Comparison of ENCODE assay signal across 15 mouse cellular contexts in the genomic region with DNA sequence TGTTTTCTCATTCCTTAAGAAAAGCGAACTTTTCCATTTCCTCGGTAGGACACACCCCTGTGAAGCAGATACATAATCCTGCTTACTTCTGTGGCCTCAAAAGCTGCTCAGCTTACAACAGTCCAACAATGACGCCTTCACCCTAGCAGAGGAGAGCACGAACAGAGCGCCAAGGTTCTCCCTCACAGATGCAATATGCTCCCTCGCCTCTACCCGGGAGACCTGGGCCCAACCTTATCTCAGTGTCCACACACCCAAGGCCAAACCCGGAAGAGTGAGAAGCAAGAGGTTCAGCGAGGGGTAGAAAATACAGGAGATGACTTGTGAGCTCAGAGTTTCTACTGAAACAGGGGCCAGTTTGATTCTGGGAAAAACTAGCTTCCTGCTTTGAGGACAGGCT. TPM values are rescaled to one million over a fixed set of nuclear protein-coding genes. Genes with fewer than 3 reads are reported as not detected.
A peak's percentile ranks its signal among the peaks of the same experiment; 100 is the strongest.
DNase-seq lines count a peak whose midpoint lies in the region; ATAC-seq and TF ChIP-seq lines count a peak whose summit lies in the region.
"Had no signal": no experiment of that assay in that cellular context is flagged by ENCODE, and none has a peak within 500 bp of the region (broad histone marks: within the 10 kb centered on the region; RNA-seq: fewer than 3 reads in every experiment).

No protein-coding gene starts in this region.

- H3K9ac ChIP-seq in heart, embryonic 13.5 days: no peak overlapping the region
- no peak overlapping the region for H3K9ac ChIP-seq in heart, adult 2 months (ENCODE audit: low read depth, low read length)
- H3K9ac ChIP-seq in embryonic facial prominence, embryonic 14.5 days (ENCODE audit: low read depth, low read length): no peak overlapping the region
- H3K9ac ChIP-seq in liver, embryonic 13.5 days: peak overlapping the region; percentile 40
- H3K9ac ChIP-seq in midbrain, embryonic 15.5 days: no peak overlapping the region
- H3K9ac ChIP-seq: hindbrain, embryonic 14.5 days had no signal

- no peak for TF ChIP-seq EP300 in heart, adult 2 months (IDR thresholded peaks at IDR 0.05; ENCODE audit: insufficient read depth, low read depth, low read length)

- 47% methylated on average over 9 of the region's 9 CpGs for WGBS in heart, embryonic 13.5 days
- WGBS in heart, adult 2 months: 51% methylated on average over 9 of the region's 9 CpGs
- 62% methylated on average over 9 of the region's 9 CpGs for WGBS in embryonic facial prominence, embryonic 14.5 days
- 18% methylated on average over 9 of the region's 9 CpGs for WGBS in liver, embryonic 13.5 days (ENCODE audit: insufficient replicate concordance)
- 77% methylated on average over 9 of the region's 9 CpGs for WGBS in midbrain, embryonic 15.5 days

- H3K4me3 ChIP-seq in heart, embryonic 13.5 days: no peak overlapping the region
- H3K4me3 ChIP-seq in heart, adult 2 months: no peak overlapping the region
- no peak overlapping the region for H3K4me3 ChIP-seq in embryonic facial prominence, embryonic 14.5 days (ENCODE audit: low read depth, low read length)
- H3K4me3 ChIP-seq in liver, embryonic 13.5 days (replicated peaks): peak overlapping the region; percentile 10; the same call in 1 of the 2 replicates
- H3K4me3 ChIP-seq in midbrain, embryonic 15.5 days: no peak overlapping the region
- H3K4me3 ChIP-seq: forebrain, embryonic 10.5 days had no signal

- no peak for TF ChIP-seq POLR2A in heart, adult 2 months (IDR thresholded peaks at IDR 0.05; ENCODE audit: insufficient read depth, low read depth, low read length)

- H3K79me2 ChIP-seq in heart, adult 2 months (replicated peaks; ENCODE audit: control insufficient read depth, insufficient read depth, low read length): no peaks in the 10 kb centered on the region

- H3K4me1 ChIP-seq in heart, embryonic 13.5 days: peaks cover 22% of the 10 kb centered on the region
- H3K4me1 ChIP-seq in heart, adult 2 months (ENCODE audit: control insufficient read depth, insufficient read depth, low read length): no peaks in the 10 kb centered on the region
- H3K4me1 ChIP-seq in embryonic facial prominence, embryonic 14.5 days (ENCODE audit: control insufficient read depth, insufficient read depth, low read length): no peaks in the 10 kb centered on the region
- peaks cover 66% of the 10 kb centered on the region for H3K4me1 ChIP-seq in liver, embryonic 13.5 days (replicated peaks)
- H3K4me1 ChIP-seq in midbrain, embryonic 15.5 days: no peaks in the 10 kb centered on the region
- H3K4me1 ChIP-seq: forebrain, embryonic 10.5 days had no signal

- no peak for DNase-seq in heart, adult 2 months
- peak; percentile 27 for DNase-seq in embryonic facial prominence, embryonic 14.5 days (ENCODE audit: low spot score)
- peak; percentile 76 for DNase-seq in liver, embryonic 13.5 days
- DNase-seq in yolk sac, embryonic 10.5 days (ENCODE audit: low spot score): peak; percentile 61
- DNase-seq in left cerebral cortex, adult 8-10 months (ENCODE audit: low spot score in 2 of 2): no peak
- DNase-seq: adrenal gland, postnatal 14 days; cerebellum, adult 9-10 months; heart, postnatal 10 days; kidney, adult 2 months; kidney, postnatal 4 days; midbrain, embryonic 14.5 days had no signal

- no peaks in the 10 kb centered on the region for H3K9me3 ChIP-seq in heart, embryonic 13.5 days
- H3K9me3 ChIP-seq in embryonic facial prominence, embryonic 14.5 days (ENCODE audit: control insufficient read depth, low read length): no peaks in the 10 kb centered on the region
- no peaks in the 10 kb centered on the region for H3K9me3 ChIP-seq in liver, embryonic 13.5 days (replicated peaks)
- no peaks in the 10 kb centered on the region for H3K9me3 ChIP-seq in midbrain, embryonic 15.5 days
- H3K9me3 ChIP-seq: forebrain, embryonic 10.5 days had no signal

- ATAC-seq in heart, embryonic 13.5 days (ENCODE audit: extremely low read depth, insufficient number of reproducible peaks, low FRiP score, low TSS enrichment): no peak
- ATAC-seq in embryonic facial prominence, embryonic 14.5 days (ENCODE audit: low read depth): peak; percentile 79
- ATAC-seq in liver, embryonic 13.5 days (ENCODE audit: low read depth): peak; percentile 83
- no peak for ATAC-seq in midbrain, embryonic 15.5 days (replicated peaks)

- H3K27me3 ChIP-seq in heart, embryonic 13.5 days (replicated peaks): no peaks in the 10 kb centered on the region
- peaks cover 2% of the 10 kb centered on the region for H3K27me3 ChIP-seq in heart, adult 2 months (ENCODE audit: control insufficient read depth, insufficient read depth, low read length)
- no peaks in the 10 kb centered on the region for H3K27me3 ChIP-seq in embryonic facial prominence, embryonic 14.5 days (replicated peaks; ENCODE audit: control insufficient read depth, insufficient read depth, low read length)
- H3K27me3 ChIP-seq in liver, embryonic 13.5 days: no peaks in the 10 kb centered on the region
- H3K27me3 ChIP-seq in midbrain, embryonic 15.5 days (replicated peaks): no peaks in the 10 kb centered on the region

- intact Hi-C loops in heart, adult 2 months (cut with DNase I): no loop called here

- no peaks in the 10 kb centered on the region for H3K36me3 ChIP-seq in heart, embryonic 13.5 days
- no peaks in the 10 kb centered on the region for H3K36me3 ChIP-seq in heart, adult 2 months (ENCODE audit: control insufficient read depth, insufficient read depth, low read length)
- H3K36me3 ChIP-seq in embryonic facial prominence, embryonic 14.5 days (ENCODE audit: control insufficient read depth, insufficient read depth, low read length): no peaks in the 10 kb centered on the region
- H3K36me3 ChIP-seq in liver, embryonic 13.5 days: no peaks in the 10 kb centered on the region
- H3K36me3 ChIP-seq in midbrain, embryonic 15.5 days (replicated peaks): no peaks in the 10 kb centered on the region
- H3K36me3 ChIP-seq: forebrain, embryonic 10.5 days had no signal

- H3K4me2 ChIP-seq in heart, embryonic 13.5 days: no peak overlapping the region
- no peak overlapping the region for H3K4me2 ChIP-seq in embryonic facial prominence, embryonic 14.5 days (ENCODE audit: low read depth, low read length)
- H3K4me2 ChIP-seq in liver, embryonic 13.5 days: peak overlapping the region; percentile 55
- H3K4me2 ChIP-seq in midbrain, embryonic 15.5 days: no peak overlapping the region
- H3K4me2 ChIP-seq: hindbrain, embryonic 14.5 days had no signal

- no peak for TF ChIP-seq CTCF in heart, adult 2 months (IDR thresholded peaks at IDR 0.05)

- H3K27ac ChIP-seq in heart, embryonic 13.5 days (replicated peaks): 0 out of 2 replicates have a peak overlapping the region, but pooled peaks have one; percentile 8
- H3K27ac ChIP-seq in heart, adult 2 months: no peak overlapping the region
- H3K27ac ChIP-seq in embryonic facial prominence, embryonic 14.5 days (replicated peaks; ENCODE audit: low read depth, low read length): peak overlapping the region; percentile 18; the same call in 1 of the 2 replicates
- H3K27ac ChIP-seq in liver, embryonic 13.5 days: peak overlapping the region; percentile 83
- no peak overlapping the region for H3K27ac ChIP-seq in midbrain, embryonic 15.5 days
- H3K27ac ChIP-seq: forebrain, embryonic 10.5 days; hindbrain, embryonic 14.5 days had no signal

RNA-seq across cellular contexts. Expression of gene Clic6, which starts 3.8 kb away (rescaled TPM):
- polyA plus RNA-seq in heart, embryonic 13.5 days (2015; fragmentation: Nextera tagmentation; extraction: Ambion mirVana): 1.4 and 1.5 TPM in 2 replicates
- under 1 TPM; 0.07 to 0.18 TPM for total RNA-seq in heart, adult 2 months (2021)
- 0.09 and 0.92 TPM in 2 replicates for polyA plus RNA-seq in heart, adult 2 months (2012; rRNA removed)
- polyA plus RNA-seq in embryonic facial prominence, embryonic 14.5 days (2014; fragmentation: Nextera tagmentation; extraction: Ambion mirVana): 3.0 and 4.1 TPM in 2 replicates
- 0.61 and 0.70 TPM in 2 replicates for polyA plus RNA-seq in liver, embryonic 13.5 days (2015; fragmentation: Nextera tagmentation; extraction: Ambion mirVana)
- 1 to 10 TPM; 3.7 to 8.6 (median 4.1) TPM for total RNA-seq in left cerebral cortex, adult 8-10 months (2022)
- polyA plus RNA-seq in midbrain, embryonic 15.5 days (2015; fragmentation: Nextera tagmentation; extraction: Ambion mirVana): 3.2 and 3.7 TPM in 2 replicates

RNA-seq across cellular contexts. Expression of gene Rcan1, which starts 18.7 kb away (rescaled TPM):
- 103 and 133 TPM in 2 replicates for polyA plus RNA-seq in heart, embryonic 13.5 days (2015; fragmentation: Nextera tagmentation; extraction: Ambion mirVana)
- total RNA-seq in heart, adult 2 months (2021): 100 to 1,000 TPM in 1 of 2 experiments, 10 to 100 TPM in 1; 63.0 to 112 TPM
- 40.7 and 61.8 TPM in 2 replicates for polyA plus RNA-seq in heart, adult 2 months (2012; rRNA removed)
- 34.6 TPM in 2 replicates for polyA plus RNA-seq in embryonic facial prominence, embryonic 14.5 days (2014; fragmentation: Nextera tagmentation; extraction: Ambion mirVana)
- 9.4 and 11.4 TPM in 2 replicates for polyA plus RNA-seq in liver, embryonic 13.5 days (2015; fragmentation: Nextera tagmentation; extraction: Ambion mirVana)
- 10 to 100 TPM; 50.9 to 58.6 (median 52.5) TPM for total RNA-seq in left cerebral cortex, adult 8-10 months (2022)
- polyA plus RNA-seq in midbrain, embryonic 15.5 days (2015; fragmentation: Nextera tagmentation; extraction: Ambion mirVana): 82.1 and 82.9 TPM in 2 replicates

Comparison
In these comparisons a context has a peak if more than half of its experiments do, and no peak if none do; other contexts are left out.
1. H3K27ac ChIP-seq: peak in heart, embryonic 13.5 days (single experiment), embryonic facial prominence, embryonic 14.5 days (single experiment) and liver, embryonic 13.5 days (single experiment); none in heart, adult 2 months (single experiment) and midbrain, embryonic 15.5 days (single experiment).
2. ATAC-seq: peak in embryonic facial prominence, embryonic 14.5 days (single experiment) and liver, embryonic 13.5 days (single experiment); none in heart, embryonic 13.5 days (single experiment) and midbrain, embryonic 15.5 days (single experiment).
3. DNase-seq: peak in embryonic facial prominence, embryonic 14.5 days (single experiment), liver, embryonic 13.5 days (single experiment) and yolk sac, embryonic 10.5 days (single experiment); none in heart, adult 2 months (0 of 2) and left cerebral cortex, adult 8-10 months (0 of 2).